Mouse (Mus musculus) cerebellum, adult 9-11 months (tissue): ENCODE measurements at regions not wholly inside any gene's neighbourhood (a gene's known extent, or its start where the extent isn't known, plus 50 kb on each side); places are given as distances from the start of the nearest gene placed in this dataset.
"Not testable (repeated sequence)": the region's sequence is repeated elsewhere in the genome, so short reads cannot be mapped to it uniquely, and the experiment has no call there.

ENCODE experiments used
- DNase-seq: peaks from one replicate; pipeline ENCODE4 v3.0.0; 2022

DNA sequence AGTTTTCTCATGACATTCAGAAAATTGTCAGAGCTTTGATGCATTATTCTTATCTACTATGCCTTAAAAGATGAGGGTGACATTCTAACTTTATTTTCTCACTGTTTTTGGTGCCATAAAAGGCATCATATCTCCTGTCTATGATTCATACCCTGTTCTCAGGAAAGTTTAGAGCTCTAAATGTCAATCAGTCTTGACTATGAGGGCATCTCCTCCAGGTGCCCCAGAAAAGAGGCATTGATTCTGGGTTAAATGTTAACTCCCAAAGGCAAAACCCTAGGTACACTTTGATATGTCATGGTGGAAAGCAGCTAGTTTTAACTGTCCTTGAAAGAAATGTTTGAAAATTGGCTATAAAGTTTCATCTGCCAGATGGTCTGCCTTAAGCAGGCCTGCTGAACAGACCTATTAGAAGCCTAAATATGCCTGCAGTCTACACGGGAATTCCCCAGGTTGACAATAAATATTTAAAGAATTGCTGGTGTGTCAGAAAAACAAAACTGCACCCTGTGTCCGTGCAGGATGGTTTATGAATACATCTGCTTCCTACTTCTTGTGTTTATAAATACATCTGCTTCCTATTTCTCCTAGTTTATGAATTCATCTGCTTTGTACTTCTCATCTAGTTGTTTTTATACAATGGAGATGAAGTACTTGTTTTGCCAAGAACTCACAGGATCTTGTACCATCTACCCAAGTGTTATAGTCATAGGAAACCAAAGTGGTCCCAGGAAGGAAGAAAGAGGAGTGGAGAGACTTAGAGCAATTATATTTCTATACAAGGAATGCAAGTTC, 172.3 kb downstream of the Snca start:
- no peak for DNase-seq

DNA sequence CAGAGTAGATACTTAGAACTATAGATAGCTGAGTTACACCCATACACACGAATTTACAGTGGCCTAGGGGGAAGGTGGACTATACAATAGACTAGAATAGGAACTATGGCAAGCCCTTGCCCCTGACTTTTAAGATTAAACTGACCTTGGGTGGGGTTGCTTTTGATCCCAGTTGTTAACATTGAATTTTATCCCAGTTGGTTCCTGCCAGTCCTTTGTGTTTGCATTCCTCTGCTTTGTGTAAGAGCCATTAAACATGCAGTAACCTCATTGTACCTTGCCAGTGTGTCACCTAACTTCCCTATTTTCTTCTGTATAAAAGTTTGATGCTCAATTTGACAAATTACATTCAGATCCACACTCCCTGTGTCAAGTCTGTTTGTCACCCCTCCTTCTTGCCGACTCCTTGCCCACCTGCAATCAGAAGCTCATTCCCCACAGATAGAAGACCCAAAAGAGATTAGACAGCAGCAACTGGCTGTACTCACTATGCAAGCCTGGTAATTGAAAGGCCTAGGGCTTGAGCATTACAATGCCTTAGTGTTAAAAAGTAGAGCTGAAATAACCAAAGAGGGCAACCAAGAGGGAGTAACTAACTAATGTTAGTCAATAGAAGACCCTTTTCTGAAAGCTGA, 182.6 kb downstream of the Snca start:
- DNase-seq, result not testable (repeated sequence)

DNA sequence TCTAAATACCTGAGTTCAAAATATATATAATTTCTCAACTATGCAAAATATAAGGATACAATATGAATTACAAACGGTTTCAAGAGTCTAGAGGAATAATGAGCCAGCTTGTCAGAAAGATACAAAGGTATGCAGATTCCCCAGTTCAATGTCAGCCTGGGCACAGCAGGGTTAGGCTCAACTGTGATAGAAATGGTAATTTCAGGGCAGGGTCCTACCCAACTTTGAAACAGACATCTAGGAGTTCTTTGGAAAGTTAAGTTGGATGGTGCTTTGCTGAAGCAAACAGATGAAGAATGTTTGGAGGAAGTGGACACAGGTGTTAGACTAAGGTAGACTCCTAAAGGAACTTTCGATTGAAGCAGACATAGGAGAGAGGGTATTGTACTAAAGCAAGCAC, 187.4 kb downstream of the Snca start:
- DNase-seq, result no peak

DNA sequence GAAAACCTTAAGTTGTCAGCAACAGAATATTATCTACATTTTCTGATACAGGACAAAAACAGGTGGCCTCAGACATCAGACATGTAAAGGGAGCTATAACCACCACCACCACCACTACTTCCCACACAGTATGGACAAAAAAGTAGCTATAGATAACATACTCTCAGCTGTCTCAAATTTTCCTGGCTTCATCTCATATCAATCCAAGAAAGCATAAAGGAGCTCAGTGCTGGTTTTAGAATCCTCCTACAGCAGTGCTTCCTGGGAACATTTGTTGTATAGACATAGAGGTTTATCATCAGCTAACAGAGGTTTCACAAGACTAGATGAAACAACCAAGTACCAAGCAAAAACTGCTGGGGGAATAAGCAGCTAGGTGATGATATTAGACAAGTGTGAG, 213.3 kb downstream of the Snca start:
- DNase-seq, result no peak

DNA sequence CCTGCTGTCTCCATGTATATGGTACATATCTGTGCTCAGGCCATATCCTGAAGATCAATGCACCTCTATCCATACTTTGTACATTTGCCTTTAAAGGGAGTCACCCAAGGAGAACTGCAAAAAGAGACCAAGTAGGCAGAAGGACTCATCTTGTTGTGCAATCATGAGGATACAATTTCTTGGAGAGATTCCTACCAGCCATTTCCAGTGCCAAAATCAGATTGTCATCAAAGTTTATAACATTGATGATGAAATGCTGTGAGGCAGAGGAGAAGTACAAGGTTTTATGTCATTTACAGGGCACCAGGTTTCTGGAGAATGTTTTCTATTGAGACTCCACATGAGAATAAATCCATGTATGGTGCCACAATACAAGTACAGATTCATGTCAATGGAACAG, 229.5 kb downstream of the Snca start:
- no peak for DNase-seq

DNA sequence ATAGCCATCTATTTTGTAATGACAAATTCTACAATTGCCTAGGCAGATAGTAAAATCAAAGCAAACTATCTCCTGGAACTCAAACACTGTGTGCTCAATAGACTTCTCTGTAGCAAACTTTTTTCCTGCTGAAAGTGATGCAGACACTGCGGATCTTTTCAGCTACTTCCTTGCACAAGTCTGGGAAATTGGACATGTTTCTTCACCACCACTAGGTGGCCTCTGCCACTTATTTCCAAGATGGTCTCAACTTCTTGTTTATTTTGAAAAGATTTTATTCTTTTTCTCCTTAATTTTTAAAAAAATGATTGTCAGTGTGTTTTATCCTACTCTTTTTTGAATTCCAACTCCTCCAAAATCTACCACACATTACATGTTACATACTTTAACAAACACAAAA, 265.4 kb downstream of the Snca start:
- no peak for DNase-seq

DNA sequence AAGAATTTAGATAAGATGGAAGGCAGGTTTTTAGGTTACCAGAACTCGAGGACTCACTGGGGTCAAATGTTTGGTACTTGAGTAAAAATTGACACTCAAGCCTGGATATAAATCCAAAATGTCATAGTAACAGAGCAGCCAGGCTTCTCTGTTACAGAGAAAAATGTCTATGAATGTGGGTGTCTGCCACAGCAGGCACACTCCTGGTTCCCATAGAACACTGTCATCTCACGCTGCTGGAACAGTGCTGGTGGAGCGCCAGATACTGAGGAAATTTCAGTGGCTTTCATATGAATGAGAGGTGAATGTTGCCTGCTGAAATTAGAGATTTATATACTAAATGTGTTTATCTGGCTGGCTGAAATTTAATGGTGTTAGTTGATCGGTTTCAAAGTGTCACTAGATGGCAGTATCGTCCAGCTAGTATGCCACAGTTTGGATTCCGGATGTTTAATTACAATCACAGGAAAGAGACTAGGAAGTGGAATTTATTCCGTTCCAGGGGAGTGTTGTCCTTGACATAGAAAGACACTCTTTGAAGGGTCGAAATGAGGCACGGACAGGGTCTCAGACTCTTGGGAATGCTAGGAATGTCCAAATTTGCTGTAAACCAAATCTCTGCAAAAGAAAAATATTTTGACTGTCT, 273.9 kb downstream of the Snca start:
- peak; percentile 4 for DNase-seq
